Mouse (Mus musculus) lung, postnatal 10 days (tissue): ENCODE measurements around the gene Kif26a.

ENCODE experiments used
- DNase-seq: peaks from one replicate; pipeline ENCODE4 v3.0.0; 2021

Gene Kif26a

GRCm38 (mm10) chr12:112130957-112131356 is 15.1 kb upstream of the Kif26a start:
- DNase-seq = no peak

DNA sequence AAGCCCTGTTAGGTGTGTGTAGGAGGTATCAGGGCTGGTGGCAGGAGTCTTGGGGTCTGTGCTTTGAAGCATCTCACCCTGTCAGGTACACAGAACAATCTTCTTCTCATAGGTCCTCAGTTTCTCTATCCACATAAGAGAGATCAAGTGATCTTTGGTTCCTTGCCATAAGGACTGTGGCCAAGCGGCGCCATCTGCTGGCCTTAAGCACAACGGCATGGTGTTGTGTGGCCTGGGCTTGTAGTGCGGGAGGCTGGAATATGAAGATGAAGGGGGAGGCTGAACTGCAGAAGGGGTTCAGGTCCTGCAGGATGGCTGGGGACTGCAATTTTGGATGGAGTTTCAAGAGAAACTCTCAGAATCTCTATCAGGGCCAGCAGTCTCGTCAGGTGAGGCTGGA is 5.8 kb upstream of the Kif26a start:
- DNase-seq = peak; percentile 55

DNA sequence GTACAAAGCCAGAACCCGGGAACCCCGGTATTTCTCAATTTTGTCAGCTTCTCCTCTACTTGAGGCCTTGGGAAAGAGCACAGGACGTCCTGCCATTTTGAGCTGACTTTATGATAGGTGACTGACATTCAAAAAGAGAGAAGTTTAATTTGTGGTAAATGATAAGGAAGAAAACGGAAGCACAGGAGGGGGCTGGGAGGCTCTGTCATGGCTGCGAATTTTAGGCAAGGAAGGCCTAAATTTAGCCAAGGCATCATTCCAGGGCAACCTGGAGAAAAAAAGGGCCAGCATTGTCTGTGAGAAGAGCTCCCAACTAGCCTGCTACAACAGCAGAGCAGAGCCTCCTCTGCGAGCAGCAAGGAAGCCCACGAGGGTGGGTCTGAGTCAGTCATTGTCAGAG is 5.3 kb upstream of the Kif26a start:
- no peak for DNase-seq

DNA sequence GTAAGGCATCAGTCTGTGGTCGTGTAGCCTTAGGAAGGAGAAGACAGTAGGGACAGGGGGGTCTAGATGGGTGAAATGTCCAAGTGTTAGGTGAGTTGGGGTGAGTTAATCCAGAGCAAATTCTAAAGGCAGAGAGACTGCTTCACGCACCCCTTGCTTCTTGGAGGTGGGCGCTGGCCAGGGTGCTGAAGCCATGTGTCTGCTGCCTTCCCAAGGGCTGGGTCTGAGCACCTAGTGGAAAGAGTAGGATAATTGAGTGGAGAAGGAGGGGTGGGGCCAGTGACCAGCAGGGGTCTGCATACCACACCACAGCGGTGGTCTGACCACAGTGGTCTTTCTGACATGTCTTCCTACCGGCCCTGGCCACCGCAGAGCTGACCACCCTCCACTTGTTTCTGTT is 4.7 kb upstream of the Kif26a start:
- peak; percentile 68 for DNase-seq

DNA sequence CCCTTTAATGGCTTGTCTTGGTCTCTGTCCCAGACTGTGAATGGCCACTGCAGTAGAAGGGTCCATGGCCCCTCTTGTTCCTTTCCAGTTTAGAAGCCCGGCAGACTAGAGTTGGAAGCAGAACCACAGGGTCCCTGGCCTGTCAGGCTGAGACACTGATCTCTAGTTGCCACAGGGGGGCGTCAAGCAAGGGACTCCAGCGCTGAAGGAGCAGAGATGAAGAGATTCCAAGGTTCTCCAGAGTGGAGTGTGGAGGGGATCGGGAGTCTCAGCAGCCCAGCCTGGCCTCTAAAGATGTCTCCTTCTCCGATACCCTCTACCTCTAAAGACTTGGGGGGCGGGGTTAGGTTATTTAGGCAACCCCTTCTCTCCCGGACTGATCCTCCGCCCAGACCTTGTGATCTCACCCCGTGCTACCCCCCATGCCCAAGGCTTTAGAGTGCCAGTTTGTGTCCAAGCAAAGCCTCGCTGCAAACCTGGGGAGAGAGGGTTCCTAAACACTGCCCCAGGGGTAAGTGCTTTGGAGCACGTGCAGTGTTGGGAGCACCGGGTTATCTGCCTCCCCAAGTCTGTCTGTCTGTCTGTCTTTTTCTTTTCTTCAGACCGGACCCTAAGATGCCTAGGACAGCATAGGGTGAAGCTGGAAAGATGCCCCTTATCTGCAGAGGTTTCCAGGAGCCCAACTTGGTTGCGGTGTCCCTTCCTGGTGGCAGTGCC is 2.7 kb upstream of the Kif26a start:
- no peak for DNase-seq

DNA sequence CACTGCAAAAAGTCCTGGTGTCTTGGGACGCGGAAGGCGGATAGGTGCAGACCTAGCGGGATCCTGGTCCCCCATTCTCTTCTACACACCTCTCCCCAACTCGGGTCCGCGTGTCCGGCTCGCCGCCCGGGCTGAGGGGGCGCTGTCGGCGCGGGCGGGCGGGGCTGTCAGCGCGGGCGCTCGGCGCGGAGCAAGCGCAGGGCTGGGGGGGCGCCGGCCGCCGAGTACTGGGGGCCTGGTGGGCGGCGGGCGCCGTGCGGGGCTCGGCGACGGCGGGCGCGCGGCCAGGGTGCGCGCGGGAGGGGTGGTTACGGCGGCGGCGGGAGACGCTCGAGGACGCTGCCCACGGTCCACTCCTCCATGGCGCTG is 2.2 kb upstream of the Kif26a start:
- no peak for DNase-seq

GRCm38 (mm10) chr12:112144377-112145115 is 1.5 kb upstream of the Kif26a start:
- DNase-seq = no peak

DNA sequence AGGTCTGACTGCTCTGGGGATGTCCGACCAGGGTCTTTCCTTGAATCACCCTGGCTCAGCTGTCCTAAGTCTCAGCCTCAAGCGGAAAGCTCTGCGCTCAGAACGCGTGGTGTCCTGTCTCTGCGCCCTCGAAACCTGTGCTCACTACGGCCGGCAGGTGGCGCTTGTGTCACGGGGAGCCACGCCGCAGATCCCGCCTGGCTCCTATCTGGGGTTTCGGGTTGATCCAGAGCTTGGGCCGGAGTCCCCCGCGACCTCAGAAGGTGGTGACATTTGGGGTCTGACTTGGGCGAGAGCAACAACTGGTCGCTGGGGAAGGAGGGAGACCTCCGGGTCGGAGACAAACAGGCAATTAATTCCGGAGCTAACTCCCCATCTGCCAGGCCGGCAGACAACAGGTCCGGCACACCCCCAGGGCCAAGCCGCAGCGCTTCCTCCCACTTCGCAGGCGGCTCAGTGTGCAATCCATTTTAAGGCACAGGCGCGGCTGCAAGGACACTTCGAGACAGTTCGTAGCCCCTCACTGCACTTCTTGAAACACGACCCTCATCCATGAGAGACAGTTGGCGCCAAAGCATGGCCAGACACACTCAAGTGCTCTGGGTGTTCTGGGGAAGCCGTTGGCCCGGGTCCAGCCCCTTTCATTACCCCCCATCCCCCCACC is 665 bp upstream of the Kif26a start:
- DNase-seq = peak; percentile 89

- DNase-seq = peak; percentile 61
Measured at GRCm38 (mm10) chr12:112147365-112147764, 1.4 kb downstream of the Kif26a start.

DNA sequence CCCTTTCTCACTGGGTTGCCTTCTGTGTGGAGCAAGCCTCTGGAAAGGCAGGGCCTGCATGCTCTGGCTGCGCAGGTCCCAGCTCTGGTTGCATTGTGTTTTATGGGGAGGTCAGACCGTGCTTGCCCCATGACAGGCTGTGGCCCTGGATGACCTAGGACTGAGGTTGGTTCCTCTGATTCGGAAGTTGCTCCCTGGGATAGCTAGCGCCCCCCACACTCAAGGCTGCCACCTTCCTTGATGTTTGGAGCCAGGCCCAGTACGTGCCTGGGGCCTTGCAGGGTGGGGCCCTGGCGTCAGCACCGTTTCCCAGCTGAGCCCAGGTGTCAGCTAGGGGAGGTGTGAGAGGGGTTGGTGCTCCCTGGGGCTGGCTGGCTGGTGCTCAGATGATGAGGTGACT is 4.0 kb downstream of the Kif26a start:
- DNase-seq = no peak

- DNase-seq = peak; percentile 58
Measured at GRCm38 (mm10) chr12:112151244-112151979, 5.4 kb downstream of the Kif26a start.

GRCm38 (mm10) chr12:112151980-112152362 is 6.0 kb downstream of the Kif26a start:
- DNase-seq = no peak

- DNase-seq = peak; percentile 65
Measured at GRCm38 (mm10) chr12:112153597-112153996, 7.6 kb downstream of the Kif26a start.

DNA sequence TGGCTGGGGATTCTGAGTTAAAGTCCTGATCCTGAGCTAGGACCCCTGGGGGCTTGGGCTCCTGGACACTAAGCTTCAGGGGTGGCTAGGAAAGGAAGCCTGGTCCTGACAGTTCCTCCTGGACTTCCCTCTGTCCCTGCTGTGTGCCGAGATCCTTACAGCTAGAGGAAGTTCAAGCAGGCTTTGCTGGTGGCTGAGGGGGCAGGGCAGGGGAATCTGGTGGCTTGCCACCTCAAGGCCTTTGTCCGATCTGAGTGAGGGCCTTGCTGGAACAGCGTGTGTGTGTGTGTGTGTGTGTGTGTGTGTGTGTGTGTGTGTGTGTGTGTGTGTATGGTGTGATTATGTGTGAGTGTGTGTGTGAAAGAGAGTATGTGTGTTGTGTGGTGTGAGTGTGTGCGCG is 8.5 kb downstream of the Kif26a start:
- peak; percentile 57 for DNase-seq

DNA sequence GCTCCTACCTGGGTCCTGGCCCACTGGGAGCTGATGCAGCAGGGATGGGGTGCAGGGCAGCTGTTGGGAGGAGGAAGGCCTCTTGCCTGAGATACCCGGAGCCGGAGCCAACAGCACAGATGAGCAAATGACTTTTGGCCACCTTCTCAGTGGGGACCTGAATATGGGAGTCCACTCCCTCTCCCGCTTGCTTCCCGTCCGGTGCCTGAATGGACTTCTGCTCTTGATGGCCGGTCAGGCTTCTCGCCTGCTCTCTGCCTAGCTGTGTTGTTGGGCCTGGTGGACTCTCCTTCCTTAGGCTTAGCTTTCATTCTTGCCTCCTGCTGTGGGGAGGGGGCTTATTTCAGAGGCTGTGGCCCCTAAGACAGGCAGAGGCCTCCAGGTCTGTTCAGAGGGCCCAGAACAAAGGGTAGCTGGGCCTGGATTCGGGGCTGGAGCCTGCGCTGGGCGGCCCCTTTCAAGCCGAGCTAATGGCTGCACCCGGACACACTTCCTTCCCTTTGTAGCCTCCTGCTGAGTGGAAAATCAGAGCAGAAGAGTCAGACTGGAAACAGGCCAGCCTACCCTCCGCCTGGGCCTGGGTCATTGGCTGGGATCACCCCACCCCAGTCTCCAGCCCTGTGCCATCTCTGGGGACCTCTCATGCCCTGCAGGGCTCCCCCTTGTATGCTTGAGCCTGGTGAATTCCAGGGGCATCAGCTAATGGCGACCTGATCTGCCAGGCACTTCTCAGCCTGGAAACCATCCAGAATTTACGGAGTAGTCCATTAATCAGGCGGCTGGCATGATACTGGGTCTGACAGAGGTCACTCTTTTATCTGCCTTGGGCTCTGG is 9.4 kb downstream of the Kif26a start:
- peak; percentile 70 for DNase-seq

DNA sequence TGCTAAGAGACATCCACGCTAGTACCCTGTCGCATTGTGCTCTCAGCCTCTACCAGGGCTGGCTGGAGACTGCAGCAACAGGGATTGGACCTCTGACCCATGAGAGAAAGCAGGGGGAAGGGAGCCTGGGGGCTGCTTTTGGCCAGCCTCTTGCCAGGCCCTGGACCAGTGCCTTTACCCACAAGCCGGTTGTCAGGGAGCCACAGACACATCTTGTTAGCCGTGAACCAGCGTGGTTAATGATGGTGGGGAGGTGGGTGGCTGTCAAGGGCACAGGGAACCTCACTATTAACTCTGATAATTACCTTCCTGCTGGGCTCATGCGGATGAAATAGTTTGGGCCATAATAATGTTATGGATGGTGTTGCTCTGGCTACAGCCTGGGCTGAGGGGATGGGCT is 10.8 kb downstream of the Kif26a start:
- no peak for DNase-seq

DNA sequence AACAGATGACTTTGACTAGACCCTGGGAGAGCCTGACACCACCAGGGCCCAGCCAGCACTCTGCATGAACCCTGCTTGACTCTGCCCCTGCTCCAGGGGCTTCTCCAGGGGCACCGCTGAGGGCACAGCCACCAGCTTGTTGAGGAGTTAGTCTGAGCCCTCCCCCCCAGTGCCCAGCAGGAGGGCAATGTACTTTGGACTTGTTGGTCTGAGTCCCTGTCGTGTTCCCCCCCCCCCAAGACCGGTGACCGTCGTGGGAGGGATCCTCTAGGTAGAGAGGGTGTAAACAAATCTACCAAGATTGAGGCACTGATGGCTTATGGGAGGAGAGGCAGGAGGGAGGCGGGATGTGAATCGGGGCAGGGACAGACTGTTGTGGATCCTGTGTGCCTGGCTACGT is 12.2 kb downstream of the Kif26a start:
- DNase-seq = no peak

GRCm38 (mm10) chr12:112158784-112159183 is 12.8 kb downstream of the Kif26a start:
- no peak for DNase-seq

DNA sequence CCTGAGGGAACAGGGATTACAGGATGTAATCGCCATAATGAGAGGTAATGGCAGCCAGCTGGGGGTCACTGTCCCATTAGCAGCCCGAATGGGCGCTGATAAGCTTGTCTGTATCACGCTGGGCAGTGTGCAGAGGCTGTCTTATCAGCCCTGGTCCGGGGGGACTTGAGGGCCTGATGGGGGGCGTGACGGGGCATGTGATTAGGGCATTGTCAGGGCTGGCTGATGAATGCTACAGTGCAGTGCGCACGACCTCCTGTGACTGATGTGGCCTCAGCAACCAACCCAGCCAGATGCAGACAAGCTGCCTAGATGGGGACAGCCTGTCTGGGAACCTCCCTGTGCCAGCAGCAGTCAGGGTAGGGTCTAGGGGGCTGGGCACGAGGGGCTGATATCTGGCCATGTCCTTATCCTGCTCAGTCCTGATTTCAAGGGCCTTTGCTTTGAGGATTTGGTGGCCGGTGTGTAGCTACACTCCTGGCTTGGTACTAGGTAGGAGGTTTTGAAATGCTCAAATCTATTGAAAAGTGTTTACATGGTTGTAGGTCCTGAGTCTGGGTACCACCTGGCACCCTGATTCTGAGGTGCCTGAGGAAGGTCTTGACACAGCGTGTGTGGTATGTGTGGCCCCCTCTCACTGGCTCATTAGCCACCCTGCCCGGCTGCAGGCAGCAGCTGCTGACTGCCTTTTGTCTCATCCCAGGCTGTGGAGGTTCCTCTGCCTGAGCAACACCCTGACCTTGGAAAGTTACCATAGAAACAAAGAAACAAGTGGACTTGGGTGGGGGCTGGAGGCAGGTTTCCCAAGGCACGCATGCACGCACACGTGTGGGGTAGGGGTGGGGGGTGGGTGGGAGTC is 18.2 kb downstream of the Kif26a start:
- no peak for DNase-seq

DNA sequence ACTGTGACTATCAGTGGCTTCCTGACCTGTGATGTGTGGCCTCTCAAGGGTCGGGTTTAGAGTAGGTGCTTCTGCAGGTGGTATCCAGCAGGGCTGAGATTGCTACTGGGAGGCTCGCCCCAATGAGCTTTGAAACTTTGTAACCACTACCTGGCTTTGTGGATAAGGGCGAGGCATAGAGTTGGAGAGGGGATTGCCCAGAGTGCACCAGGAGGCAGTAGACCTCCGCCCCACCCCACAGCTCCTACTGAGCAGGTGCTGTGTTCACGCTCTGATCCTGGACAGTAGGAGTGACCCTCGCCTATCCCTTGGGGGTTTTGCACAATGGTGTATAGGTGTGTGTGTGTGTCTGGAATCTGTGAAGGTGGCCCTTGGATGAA is 18.8 kb downstream of the Kif26a start:
- no peak for DNase-seq

GRCm38 (mm10) chr12:112169240-112169639 is 23.2 kb downstream of the Kif26a start:
- DNase-seq = peak; percentile 85
